Mouse (Mus musculus) left cerebral cortex, postnatal 14 days (tissue): Measurements from ENCODE around the gene H2-T3. TPM values are rescaled to one million over a fixed set of nuclear protein-coding genes. Genes with fewer than 3 reads are reported as not detected.
"Not testable (repeated sequence)": the region's sequence is repeated elsewhere in the genome, so short reads cannot be mapped to it uniquely, and the experiment has no call there.

Experiments
- DNase-seq, 2 experiments: peaks; one replicate each; pipeline ENCODE4 v3.0.0; 2021 to 2022; ENCODE audit warnings: low spot score in 2 of 2, mixed read lengths in 1 of 2
- intact Hi-C: fragments of 180-260 bp; cut with DNase I; formaldehyde crosslinking; loops from one replicate; pipeline ENCODE4 v1.15.1; 2025
- long read RNA-seq, 2 experiments: library from polyadenylated mRNA; stranded (forward); transcript quantifications; one replicate each; pipeline ENCODE4 v2.0.0; 2021
- total RNA-seq, 2 experiments: library from RNA; stranded (reverse); gene quantifications; 2 replicates each; pipeline ENCODE4 v1.2.3; 2021

H2-T3 gene
- total RNA-seq = not detected
- long read RNA-seq, experiment 1 = 0 reads
- long read RNA-seq, experiment 2 = 0 reads

DNA sequence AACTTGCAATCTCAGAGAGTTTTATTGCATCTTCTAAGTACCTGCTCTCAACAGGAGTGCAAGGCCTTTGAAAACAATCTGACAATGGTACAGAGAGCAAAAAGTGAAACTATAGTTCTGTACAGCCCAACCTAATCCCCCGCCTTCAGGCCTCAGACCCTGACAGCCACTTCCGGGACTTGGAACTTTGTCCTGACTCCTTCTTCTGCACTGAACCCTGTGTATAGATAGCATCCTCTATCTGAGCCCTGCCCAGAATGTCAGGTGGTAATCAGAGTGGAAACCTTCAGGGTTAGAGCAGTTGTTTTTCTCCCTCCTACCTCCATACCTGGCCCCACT is at the start of gene H2-T3:
Gene H2-T3 (minus strand): TSS at position 119 of the 339 bp plus-strand sequence.
- intact Hi-C loops = loop anchor here (5.0 to 10.0 kb wide), 3 partner anchors 125 to 255 kb away; no protein-coding TSS in a partner anchor
- no peak for DNase-seq

DNA sequence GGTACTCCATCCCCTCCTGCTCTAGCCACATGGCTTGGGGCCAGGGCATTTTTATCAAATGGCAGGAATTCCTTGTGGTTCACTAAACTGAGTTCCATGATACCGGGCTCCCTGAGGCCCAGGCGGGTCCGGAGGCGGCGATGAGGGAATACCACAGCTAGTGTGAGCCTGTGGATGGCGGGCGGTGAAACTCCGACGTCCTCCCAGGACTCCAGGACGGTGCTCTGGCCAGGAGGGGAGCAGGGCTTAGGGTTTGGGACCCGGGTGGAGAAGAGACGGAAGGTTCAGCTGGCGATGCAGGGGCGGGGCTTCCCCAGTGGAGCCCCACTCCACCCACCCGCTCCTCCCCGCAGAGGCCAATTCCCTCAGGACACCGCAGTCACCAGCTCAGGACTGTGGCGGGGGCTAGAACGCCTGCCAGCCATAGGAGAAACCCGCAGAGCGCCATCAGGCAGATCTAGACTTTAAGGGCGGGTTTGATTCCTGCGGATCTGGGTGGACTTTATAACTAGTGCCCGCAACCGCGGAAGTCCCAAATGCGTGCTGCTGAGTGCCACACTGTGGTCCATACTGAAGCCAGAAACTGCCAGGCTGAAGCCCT is 47.3 kb upstream of the H2-T3 start:
- intact Hi-C loops = no loop called here
- DNase-seq = no peak

DNA sequence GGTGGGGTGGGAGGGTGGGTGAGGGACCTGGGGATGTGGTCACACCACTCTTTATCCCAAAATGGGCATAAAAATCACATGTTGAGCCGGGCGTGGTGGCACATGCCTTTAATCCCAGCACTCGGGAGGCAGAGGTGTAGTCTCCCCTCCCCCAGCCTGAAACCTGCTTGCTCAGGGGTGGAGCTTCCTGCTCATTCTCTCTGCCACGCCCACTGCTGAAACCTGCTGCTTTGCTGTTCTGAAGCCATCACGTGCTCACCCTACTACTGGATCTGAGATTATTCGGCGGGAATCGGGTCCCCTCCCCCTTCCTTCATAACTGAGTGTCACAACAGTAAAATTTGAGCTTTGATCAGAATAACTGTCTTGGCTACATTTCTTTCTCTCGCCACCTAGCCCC is 45.2 kb upstream of the H2-T3 start:
- DNase-seq, intact Hi-C loops: not testable (repeated sequence)

DNA sequence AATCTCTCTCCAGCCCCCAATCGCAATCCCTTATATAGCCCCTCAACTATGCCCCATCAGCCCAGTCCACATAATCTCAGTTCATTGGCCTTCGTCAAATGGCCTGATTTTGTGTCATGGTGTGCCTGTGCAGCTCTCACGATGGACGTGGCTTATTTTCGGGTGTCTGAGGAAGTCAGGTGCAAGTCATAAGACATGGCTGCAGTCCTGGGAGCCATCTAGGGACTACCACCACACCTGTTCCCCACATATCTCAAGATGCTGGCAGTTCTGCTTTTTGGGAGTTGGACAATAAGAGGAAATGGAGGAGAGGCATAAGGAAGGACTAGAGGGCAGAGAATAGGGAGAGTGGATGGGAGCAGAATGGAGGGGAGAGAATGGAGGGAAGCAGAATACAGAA is 43.5 kb upstream of the H2-T3 start:
- DNase-seq = no peak
- intact Hi-C loops = no loop called here

DNA sequence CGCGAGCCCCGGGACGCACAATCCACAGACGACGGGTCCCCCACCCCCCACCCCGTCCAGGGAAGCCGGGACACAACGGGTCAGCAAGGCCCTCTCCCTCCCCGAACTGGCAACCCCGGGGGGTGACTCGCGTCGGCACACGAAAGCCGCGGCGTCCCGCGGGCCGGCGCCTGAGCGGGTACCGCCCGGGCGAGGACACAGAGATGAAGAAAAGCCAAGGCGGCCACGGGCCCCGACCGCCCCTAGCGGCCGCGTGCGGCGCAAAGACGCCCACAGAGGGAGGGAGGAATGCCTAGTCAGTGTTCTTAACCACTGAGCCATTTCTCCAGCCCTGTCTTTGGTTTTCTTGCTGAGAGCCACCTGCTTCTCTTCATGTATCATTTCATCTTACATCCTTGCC is 41.2 kb upstream of the H2-T3 start:
- DNase-seq = peak; percentile 58 to 66
- intact Hi-C loops = no loop called here

DNA sequence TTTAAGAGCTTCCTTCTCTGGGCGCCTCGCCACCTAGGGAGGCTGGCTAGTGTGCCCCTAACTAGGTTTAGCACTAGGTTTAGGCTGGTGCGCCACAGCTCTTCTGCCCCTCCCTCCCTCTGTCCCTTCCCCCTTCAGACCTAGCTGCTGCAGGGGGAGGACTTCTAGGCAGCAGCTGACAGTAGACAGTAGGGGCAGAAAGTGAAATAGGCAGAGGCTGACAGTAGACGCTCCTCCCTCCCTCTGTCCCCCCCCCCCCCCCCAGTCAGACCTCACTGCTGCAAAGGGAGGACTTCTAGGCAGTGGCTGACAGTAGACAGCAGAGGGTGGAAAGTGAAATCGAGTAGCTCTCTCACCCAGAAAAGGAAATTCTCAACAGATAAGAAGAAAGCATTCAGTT is 39.0 kb upstream of the H2-T3 start:
- DNase-seq = no peak
- intact Hi-C loops = no loop called here

DNA sequence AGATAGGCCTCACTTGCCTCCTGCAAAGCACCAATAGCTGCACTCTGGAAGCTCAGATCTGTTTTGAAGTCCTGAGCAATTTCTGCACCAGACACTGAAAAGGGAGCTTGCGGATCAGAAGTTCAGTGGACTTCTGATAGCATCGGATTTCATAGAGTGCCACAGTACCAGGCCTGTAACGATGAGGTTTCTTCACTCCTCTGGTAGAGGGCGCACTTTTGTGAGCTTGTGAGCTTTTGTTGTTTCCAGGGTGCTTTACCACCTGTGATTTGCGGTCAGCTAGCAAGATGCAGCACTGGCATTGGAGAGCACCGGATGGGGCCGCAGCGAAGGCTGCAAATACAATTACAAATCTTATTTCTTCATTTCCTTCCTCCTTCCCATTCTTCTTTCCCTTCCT is 36.8 kb upstream of the H2-T3 start:
- DNase-seq = no peak
- intact Hi-C loops = no loop called here

DNA sequence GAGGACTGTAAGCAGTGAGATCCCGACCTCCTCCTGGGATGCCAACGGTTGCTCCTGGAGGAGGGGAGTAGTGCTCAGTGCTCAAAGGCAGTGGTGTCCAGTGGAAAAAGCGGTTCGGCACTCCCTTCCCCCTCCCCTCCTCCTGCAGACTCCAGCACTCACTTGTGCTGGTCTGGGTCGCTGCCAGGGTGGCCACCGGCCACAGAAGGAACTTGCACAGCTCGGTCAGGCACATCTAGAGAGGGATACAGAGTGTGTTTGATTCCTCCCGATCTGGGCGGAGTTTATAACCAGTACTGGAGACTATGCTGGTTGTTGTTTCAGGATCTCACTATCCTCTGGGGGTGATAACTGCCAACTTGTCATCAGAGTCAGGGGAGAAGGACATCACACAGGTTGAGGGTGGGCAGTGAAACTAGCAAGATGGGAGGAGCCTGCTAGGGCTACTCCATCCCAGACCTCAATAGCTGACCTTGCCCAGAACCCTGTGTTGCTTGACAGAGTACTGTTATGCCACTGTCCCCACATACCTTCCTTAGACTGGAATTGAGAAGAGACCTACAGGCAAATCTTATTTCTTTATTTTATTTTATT is 35.2 kb upstream of the H2-T3 start:
- peak in 1 of 2 experiments; percentile 14 for DNase-seq
- intact Hi-C loops = no loop called here

DNA sequence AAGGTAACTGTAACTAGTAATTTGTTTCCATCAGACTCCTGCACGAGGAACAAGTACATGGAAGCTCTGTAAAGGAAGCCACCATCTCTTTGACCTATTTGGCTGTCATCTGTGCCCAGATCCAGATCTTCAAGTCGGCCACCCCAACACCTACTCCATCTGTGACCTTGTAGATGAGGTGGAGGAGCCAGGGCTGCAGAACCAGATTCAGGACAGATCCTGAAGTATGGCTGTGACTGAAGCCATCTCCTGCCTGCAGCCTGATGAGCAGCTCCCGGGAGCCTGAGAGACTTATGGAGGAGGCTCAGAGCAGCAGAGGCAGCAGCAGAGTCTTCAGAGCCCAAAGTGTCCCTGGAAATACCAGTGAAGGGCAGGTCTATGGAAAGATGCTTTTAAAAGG is 34.4 kb upstream of the H2-T3 start:
- no peak for DNase-seq
- intact Hi-C loops = no loop called here

DNA sequence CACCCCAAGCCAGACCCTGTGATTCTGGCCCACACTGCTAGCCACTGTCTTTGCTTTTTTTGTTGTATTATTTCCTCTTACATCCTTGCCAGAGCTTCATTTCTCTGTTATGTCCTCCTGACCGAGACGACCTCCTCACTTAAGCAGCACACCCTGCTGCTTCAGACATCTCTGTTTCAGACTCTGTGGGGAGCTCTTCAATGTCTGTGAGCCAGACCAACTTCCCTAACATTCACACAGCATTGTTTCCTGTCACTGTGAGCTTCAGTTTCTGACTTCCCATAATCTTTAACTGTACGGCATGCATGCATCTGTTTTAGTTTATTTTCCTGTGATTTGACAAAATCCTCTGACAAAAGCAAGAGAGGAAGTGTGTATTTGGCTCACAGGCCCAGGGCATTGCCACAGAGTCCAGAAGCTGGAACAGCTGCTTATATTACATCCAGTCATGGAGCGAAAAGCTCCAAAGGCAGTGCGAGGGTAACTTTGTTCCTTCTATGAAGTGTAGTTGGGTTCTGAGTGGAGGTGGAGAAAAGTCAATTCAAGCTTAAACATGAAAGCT is 28.6 kb upstream of the H2-T3 start:
- intact Hi-C loops = no loop called here
- DNase-seq = no peak

DNA sequence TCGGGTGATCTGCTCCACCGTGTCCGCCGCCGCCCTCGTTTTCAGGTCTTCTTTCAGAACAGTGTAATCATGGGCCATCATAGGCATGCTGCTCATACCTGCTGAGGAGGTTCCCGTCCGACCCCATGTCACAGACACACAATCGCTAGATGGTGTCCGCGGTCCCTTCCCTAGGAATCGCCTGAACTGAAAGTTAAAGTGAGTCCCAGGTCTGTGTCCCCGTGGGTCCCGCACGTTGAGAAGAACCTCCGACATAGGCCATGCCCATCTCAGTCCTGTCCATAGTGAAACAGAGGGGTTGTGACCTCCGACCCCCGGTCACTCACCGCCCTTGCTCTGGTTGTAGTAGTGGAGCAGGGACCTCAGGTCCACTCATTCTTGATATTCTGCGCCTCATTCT is 25.5 kb upstream of the H2-T3 start:
- intact Hi-C loops = no loop called here

DNA sequence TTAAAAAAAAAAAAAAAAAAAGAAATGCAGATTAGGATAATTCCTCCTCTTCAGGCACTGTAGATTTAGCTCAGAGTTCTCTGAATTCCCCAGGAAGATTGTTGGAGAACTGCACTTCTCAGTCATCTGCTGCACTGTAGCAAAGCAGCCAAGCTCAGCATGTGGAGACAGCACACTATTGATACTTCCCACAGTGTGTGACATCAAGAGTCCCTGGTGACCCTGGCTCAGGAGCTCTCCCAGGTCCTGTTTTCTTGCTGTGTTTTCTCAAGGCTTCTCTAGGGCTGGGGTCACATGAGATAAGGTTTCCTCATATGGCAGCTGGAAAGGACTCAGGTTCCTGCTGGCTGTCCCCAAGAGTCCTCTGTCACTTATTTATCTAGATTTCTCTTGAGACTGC is 16.8 kb upstream of the H2-T3 start:
- no peak for DNase-seq
- intact Hi-C loops = no loop called here

More for the DNA sequence above, 25.5 kb upstream of the H2-T3 start:
- DNase-seq = no peak

DNA sequence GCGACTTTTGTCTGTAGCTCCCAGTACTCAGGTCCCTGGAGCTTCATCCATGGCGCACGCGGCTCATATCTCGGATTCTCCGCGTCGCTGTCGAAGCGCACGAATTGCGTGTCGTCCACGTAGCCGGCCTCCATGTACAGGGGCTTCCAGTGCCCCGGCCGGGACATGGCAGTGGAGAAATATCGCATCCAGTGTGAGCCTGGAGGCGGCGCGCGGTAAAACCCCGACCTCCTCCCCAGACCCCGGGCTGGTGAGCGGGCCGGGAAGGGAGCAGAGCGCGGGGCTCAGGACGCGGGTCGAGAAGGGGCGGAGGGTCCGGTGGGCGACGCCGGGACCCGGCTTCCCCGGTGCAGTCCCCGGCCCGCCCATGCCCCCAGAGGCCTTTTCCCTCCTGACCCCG is 15.8 kb upstream of the H2-T3 start:
- no peak for DNase-seq
- intact Hi-C loops = no loop called here

DNA sequence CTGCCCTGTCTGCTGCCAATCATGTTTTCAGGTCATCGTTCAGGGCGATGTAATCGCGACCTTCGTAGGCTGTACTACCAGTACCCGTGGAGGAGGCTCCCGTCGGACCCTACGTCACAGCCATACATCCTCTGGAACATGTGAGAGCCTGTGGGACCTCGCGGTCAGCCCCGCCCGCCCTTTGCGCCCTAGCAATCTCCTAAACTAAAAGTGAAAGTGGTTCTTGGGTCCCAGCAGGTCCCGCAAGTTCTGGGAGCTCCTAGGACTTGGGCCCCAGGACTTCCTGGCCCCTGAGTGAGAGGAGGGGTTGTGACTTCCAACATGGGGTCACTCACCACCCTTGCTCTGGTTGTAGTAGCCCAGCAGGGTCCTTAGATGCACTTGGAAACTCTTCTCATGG is 15.4 kb upstream of the H2-T3 start:
- no peak for DNase-seq
- intact Hi-C loops = no loop called here

DNA sequence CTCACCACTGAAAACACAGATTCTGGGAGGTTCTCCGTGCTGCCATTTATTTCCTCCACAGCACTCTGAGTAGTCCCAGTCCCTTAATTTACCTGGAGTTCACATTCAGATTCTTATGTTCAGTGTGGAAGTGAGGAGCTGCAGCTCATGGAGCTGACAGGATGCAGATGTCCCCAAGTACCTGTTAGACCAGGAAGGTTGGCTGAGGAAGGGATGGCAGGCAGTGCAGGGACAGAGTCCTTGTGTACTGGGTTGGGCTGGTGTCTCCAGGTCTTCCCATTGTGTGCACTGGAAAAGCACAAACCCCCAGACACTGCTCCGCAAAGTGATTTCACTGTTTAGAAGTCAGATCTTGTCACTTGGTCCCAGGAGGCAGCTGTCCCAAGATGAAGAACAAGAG is 11.8 kb upstream of the H2-T3 start:
- intact Hi-C loops = no loop called here
- DNase-seq = no peak

DNA sequence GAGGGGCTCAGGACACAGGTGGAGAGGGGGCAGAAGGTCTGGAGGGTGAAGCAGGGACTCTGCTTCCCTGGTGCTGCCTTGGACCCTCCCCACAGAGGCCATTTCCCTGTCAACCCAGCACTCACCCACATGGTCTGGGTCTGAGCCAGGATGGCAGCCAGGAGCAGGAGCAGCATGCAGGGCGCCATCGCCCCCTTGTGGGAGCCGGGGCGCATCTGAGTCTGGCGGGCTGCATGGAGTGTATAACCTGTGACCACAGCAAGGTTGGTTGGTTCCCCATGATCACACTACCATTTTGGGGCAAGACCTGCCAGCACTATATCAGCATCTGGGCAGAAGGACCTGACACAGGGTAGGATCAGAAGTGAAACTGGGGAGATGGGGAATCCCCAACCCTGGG is 8.2 kb upstream of the H2-T3 start:
- DNase-seq = no peak
- intact Hi-C loops = loop anchor here (10.0 kb wide), 2 partner anchors 134 to 264 kb away; no protein-coding TSS in a partner anchor

DNA sequence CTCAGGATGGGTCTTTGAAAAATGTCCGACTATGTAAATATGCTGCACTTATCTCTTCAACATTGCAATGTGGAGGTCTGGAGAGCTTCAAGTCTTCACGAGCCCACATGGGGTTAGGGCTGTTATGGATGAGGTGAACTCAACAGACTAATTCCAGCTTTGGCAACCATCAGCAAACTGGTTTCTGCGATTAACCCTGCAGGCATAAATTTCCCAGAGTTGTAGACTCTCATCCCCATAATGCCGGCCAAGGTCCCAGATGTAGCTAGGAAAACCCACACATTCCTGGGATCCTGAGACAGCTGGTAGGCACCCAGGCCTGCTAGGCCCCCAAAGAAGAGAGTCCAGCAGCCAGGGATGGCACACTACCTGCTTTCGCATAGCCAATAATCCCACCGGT is 4.4 kb upstream of the H2-T3 start:
- no peak for DNase-seq
- intact Hi-C loops = loop anchor here (5.0 to 10.0 kb wide), 3 partner anchors 130 to 260 kb away; no protein-coding TSS in a partner anchor

DNA sequence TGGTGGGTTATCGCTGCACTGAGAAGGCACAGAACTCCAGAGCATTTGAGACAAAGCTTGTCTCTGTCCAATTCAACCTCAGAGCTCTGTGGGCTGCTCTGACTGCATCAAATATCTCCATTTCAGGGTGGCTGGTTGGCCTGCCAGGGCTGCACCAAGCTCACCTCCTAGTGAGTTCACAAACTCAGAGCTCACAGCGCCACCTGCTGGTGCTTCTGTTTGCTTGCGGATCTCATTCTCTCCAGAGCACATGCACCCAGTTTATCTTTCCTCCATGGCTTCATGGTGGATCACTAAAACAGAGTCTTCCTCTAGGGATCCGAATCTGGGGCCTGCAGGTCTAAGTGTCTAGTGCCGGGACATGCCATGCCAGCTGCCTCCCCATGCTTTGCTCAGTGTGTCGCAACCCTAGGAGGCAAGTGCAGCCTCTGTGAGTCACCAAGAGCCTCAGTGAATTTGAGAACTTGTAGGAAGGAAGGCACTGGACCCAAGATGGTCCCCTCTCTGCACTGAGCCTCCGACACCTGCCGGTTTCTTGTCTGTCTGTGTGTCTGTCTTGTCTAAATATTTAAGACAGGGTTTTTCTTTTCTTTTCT is 3.6 kb upstream of the H2-T3 start:
- intact Hi-C loops = loop anchor here (5.0 to 10.0 kb wide), 3 partner anchors 129 to 259 kb away; no protein-coding TSS in a partner anchor
- peak; percentile 56 to 71 for DNase-seq

DNA sequence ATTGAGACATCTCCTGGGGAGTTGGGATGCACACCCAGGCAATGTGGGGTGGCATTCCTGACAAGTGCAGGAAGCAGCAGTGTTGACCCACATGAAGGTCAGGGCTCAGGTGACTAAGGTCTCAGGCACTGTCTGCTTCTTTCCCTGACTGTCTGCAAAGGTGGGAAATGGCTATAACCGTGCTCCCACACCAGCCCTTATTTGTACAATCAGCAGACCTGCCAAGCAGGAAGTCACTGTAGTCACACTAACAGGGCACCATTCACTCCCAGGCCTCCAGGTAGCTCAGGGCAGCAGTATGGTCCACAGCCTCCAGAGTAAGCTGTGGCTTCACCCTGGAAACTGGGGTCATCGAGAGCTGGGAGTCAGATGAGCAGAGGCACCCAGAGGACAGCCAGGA is 2.3 kb upstream of the H2-T3 start:
- DNase-seq = no peak
- intact Hi-C loops = loop anchor here (5.0 to 10.0 kb wide), 3 partner anchors 128 to 258 kb away; no protein-coding TSS in a partner anchor

DNA sequence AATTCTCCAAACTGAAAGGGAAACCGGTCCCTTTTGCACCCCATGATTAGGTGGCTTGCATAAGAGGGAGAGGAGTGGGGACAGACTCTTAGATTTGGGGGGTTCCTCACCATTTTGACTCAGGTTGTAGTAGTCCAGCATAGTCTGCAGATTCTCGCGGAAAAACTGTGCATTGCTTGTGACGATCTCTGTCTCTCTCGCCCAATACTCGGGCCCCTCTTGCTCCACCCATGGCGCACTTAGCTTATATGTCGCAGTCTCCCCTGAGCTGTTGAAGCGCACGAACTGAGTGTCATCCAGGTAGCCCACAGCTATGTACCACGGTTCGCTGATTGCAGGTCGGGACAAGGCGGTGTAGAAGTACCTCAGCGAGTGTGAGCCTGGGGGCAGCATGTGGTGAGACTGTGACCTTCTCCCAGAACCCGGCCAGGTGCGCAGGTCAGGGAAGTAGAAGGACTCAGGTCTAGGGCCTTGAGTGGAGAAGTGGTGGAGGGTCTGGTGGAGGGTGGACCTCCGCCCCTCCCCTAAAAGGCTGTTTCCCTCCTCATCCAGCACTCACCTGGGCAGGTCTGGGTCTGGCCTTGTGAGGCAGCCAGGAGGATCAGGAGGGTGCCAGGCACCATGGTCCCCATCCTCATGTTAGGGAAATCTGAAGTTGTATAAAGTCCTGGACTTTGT is 457 bp downstream of the H2-T3 start:
- DNase-seq = no peak
- intact Hi-C loops = loop anchor here (5.0 to 10.0 kb wide), 3 partner anchors 125 to 255 kb away; no protein-coding TSS in a partner anchor
